Mouse (Mus musculus): ENCODE results near the gene Gm20532. TPM values are rescaled to one million over a fixed set of nuclear protein-coding genes. Genes with fewer than 3 reads are reported as not detected.

Gene Gm20532
- polyA plus RNA-seq, 1 experiment from 2014 or later, result not detected

- peak overlapping the region; percentile 75 for H3K27ac ChIP-seq (ENCODE audit: low read length)
- ATAC-seq (replicated peaks; ENCODE audit: extremely low read depth, insufficient read depth, low FRiP score), result 0 out of 2 replicates have a peak, but pooled peaks have one; percentile 12
These were observed 36.2 kb upstream of the Gm20532 start for GRCm38 (mm10) chr2:26550205-26550604.

GRCm38 (mm10) chr2:26550777-26551176 lies 35.7 kb upstream of the Gm20532 start:
- 29% methylated on average over 3 of the region's 3 CpGs for WGBS
- no peaks in the 10 kb centered on the region for H3K27me3 ChIP-seq (ENCODE audit: control insufficient read depth, insufficient read depth, low read length)
- H3K36me3 ChIP-seq (ENCODE audit: control insufficient read depth, insufficient read depth), result no peaks in the 10 kb centered on the region
- H3K4me2 ChIP-seq (ENCODE audit: low read depth, low read length), result peak overlapping the region; percentile 10; the same call in 1 of the 2 replicates
- H3K4me1 ChIP-seq (ENCODE audit: control insufficient read depth, insufficient read depth, low read length), result peaks cover 47% of the 10 kb centered on the region
- no peaks in the 10 kb centered on the region for H3K9me3 ChIP-seq (replicated peaks; ENCODE audit: control insufficient read depth, low read length)
- ATAC-seq (replicated peaks; ENCODE audit: extremely low read depth, insufficient read depth, low FRiP score), result peak; percentile 57; the same call in 1 of the 2 replicates
- peak overlapping the region; percentile 75 for H3K27ac ChIP-seq (ENCODE audit: low read length)
- no peak overlapping the region for H3K4me3 ChIP-seq (ENCODE audit: low read length)
- no peak overlapping the region; the same call in 1 of the 2 replicates for H3K9ac ChIP-seq (ENCODE audit: low read length)

More at GRCm38 (mm10) chr2:26550205-26550604, 36.2 kb upstream of the Gm20532 start:
- H3K9ac ChIP-seq (ENCODE audit: low read length), result peak overlapping the region; percentile 54; the same call in 1 of the 2 replicates
- H3K4me3 ChIP-seq (ENCODE audit: low read length), result no peak overlapping the region
- H3K36me3 ChIP-seq (ENCODE audit: control insufficient read depth, insufficient read depth), result no peaks in the 10 kb centered on the region
- no peaks in the 10 kb centered on the region for H3K27me3 ChIP-seq (ENCODE audit: control insufficient read depth, insufficient read depth, low read length)
- WGBS, result 49% methylated on average over 3 of the region's 3 CpGs
- no peaks in the 10 kb centered on the region for H3K9me3 ChIP-seq (replicated peaks; ENCODE audit: control insufficient read depth, low read length)
- H3K4me1 ChIP-seq (ENCODE audit: control insufficient read depth, insufficient read depth, low read length), result peaks cover 41% of the 10 kb centered on the region
- no peak overlapping the region for H3K4me2 ChIP-seq (ENCODE audit: low read depth, low read length)

- ATAC-seq (replicated peaks; ENCODE audit: extremely low read depth, insufficient read depth, low FRiP score), result no peak
- H3K27ac ChIP-seq (ENCODE audit: low read length), result peak overlapping the region; percentile 75
These were observed 35.0 kb upstream of the Gm20532 start for GRCm38 (mm10) chr2:26551446-26551845.

GRCm38 (mm10) chr2:26552066-26552465 lies 34.4 kb upstream of the Gm20532 start:
- no peak overlapping the region for H3K9ac ChIP-seq (ENCODE audit: low read length)
- H3K27me3 ChIP-seq (ENCODE audit: control insufficient read depth, insufficient read depth, low read length), result no peaks in the 10 kb centered on the region
- peaks cover 57% of the 10 kb centered on the region for H3K4me1 ChIP-seq (ENCODE audit: control insufficient read depth, insufficient read depth, low read length)
- no peaks in the 10 kb centered on the region for H3K36me3 ChIP-seq (ENCODE audit: control insufficient read depth, insufficient read depth)
- H3K4me3 ChIP-seq (ENCODE audit: low read length), result no peak overlapping the region
- no peaks in the 10 kb centered on the region for H3K9me3 ChIP-seq (replicated peaks; ENCODE audit: control insufficient read depth, low read length)
- no peak for ATAC-seq (replicated peaks; ENCODE audit: extremely low read depth, insufficient read depth, low FRiP score)
- 82% methylated on average over 2 of the region's 2 CpGs for WGBS
- peak overlapping the region; percentile 75 for H3K27ac ChIP-seq (ENCODE audit: low read length)
- no peak overlapping the region for H3K4me2 ChIP-seq (ENCODE audit: low read depth, low read length)

More at GRCm38 (mm10) chr2:26551446-26551845, 35.0 kb upstream of the Gm20532 start:
- Histone ChIP-seq H3K4me3 (ENCODE audit: low read length) (no peak overlapping the region), H3K4me1 (ENCODE audit: control insufficient read depth, insufficient read depth, low read length) (peaks cover 53% of the 10 kb centered on the region), H3K9me3 (replicated peaks; ENCODE audit: control insufficient read depth, low read length) (no peaks in the 10 kb centered on the region), H3K36me3 (ENCODE audit: control insufficient read depth, insufficient read depth) (no peaks in the 10 kb centered on the region), H3K4me2 (ENCODE audit: low read depth, low read length) (peak overlapping the region; percentile 10), H3K27me3 (ENCODE audit: control insufficient read depth, insufficient read depth, low read length) (no peaks in the 10 kb centered on the region), H3K9ac (ENCODE audit: low read length) (peak overlapping the region; percentile 28; the same call in 1 of the 2 replicates)
- WGBS, result 68% methylated on average over 8 of the region's 8 CpGs

- Histone ChIP-seq H3K27ac (ENCODE audit: low read length) (peak overlapping the region; percentile 42; the same call in 1 of the 2 replicates), H3K9me3 (replicated peaks; ENCODE audit: control insufficient read depth, low read length) (no peaks in the 10 kb centered on the region), H3K27me3 (ENCODE audit: control insufficient read depth, insufficient read depth, low read length) (no peaks in the 10 kb centered on the region), H3K4me3 (ENCODE audit: low read length) (no peak overlapping the region), H3K4me1 (ENCODE audit: control insufficient read depth, insufficient read depth, low read length) (peaks cover 52% of the 10 kb centered on the region), H3K4me2 (ENCODE audit: low read depth, low read length) (no peak overlapping the region), H3K36me3 (ENCODE audit: control insufficient read depth, insufficient read depth) (no peaks in the 10 kb centered on the region), H3K9ac (ENCODE audit: low read length) (no peak overlapping the region)
- ATAC-seq (replicated peaks; ENCODE audit: extremely low read depth, insufficient read depth, low FRiP score), result no peak
- WGBS, result 75% methylated on average over 9 of the region's 9 CpGs
These were observed 32.5 kb upstream of the Gm20532 start for GRCm38 (mm10) chr2:26553904-26554303.

- 47% methylated on average over 4 of the region's 4 CpGs for WGBS
- H3K4me1 ChIP-seq (ENCODE audit: control insufficient read depth, insufficient read depth, low read length), result peaks cover 47% of the 10 kb centered on the region
- no peaks in the 10 kb centered on the region for H3K27me3 ChIP-seq (ENCODE audit: control insufficient read depth, insufficient read depth, low read length)
- 0 out of 2 replicates have a peak overlapping the region, but pooled peaks have one; percentile 25 for H3K4me2 ChIP-seq (ENCODE audit: low read depth, low read length)
- ATAC-seq (replicated peaks; ENCODE audit: extremely low read depth, insufficient read depth, low FRiP score), result no peak; the same call in 1 of the 2 replicates
- H3K9ac ChIP-seq (ENCODE audit: low read length), result no peak overlapping the region
- H3K9me3 ChIP-seq (replicated peaks; ENCODE audit: control insufficient read depth, low read length), result no peaks in the 10 kb centered on the region
- H3K27ac ChIP-seq (ENCODE audit: low read length), result peak overlapping the region; percentile 37; the same call in 1 of the 2 replicates
- H3K36me3 ChIP-seq (ENCODE audit: control insufficient read depth, insufficient read depth), result no peaks in the 10 kb centered on the region
- H3K4me3 ChIP-seq (ENCODE audit: low read length), result no peak overlapping the region
These were observed 31.4 kb upstream of the Gm20532 start for GRCm38 (mm10) chr2:26555076-26555475.

- H3K27ac ChIP-seq (ENCODE audit: low read length), result peak overlapping the region; percentile 85
- H3K9ac ChIP-seq (ENCODE audit: low read length), result no peak overlapping the region; the same call in 1 of the 2 replicates
- peak overlapping the region; percentile 1; the same call in 1 of the 2 replicates for H3K4me2 ChIP-seq (ENCODE audit: low read depth, low read length)
- H3K4me1 ChIP-seq (ENCODE audit: control insufficient read depth, insufficient read depth, low read length), result peaks cover 32% of the 10 kb centered on the region
- H3K9me3 ChIP-seq (replicated peaks; ENCODE audit: control insufficient read depth, low read length), result no peaks in the 10 kb centered on the region
- H3K4me3 ChIP-seq (ENCODE audit: low read length), result no peak overlapping the region
- H3K36me3 ChIP-seq (ENCODE audit: control insufficient read depth, insufficient read depth), result no peaks in the 10 kb centered on the region
- no peaks in the 10 kb centered on the region for H3K27me3 ChIP-seq (ENCODE audit: control insufficient read depth, insufficient read depth, low read length)
- WGBS, result 26% methylated on average over 4 of the region's 4 CpGs
- peak; percentile 63; the same call in 1 of the 2 replicates for ATAC-seq (replicated peaks; ENCODE audit: extremely low read depth, insufficient read depth, low FRiP score)
These were observed 29.9 kb upstream of the Gm20532 start for GRCm38 (mm10) chr2:26556535-26556993.

- H3K4me2 ChIP-seq (ENCODE audit: low read depth, low read length), result no peak overlapping the region
- H3K9ac ChIP-seq (ENCODE audit: low read length), result no peak overlapping the region
- H3K4me3 ChIP-seq (ENCODE audit: low read length), result no peak overlapping the region
- no peak overlapping the region for H3K27ac ChIP-seq (ENCODE audit: low read length)
- no peaks in the 10 kb centered on the region for H3K36me3 ChIP-seq (ENCODE audit: control insufficient read depth, insufficient read depth)
- no peaks in the 10 kb centered on the region for H3K9me3 ChIP-seq (replicated peaks; ENCODE audit: control insufficient read depth, low read length)
- WGBS, result 80% methylated on average over 5 of the region's 5 CpGs
- ATAC-seq (replicated peaks; ENCODE audit: extremely low read depth, insufficient read depth, low FRiP score), result no peak
- H3K27me3 ChIP-seq (ENCODE audit: control insufficient read depth, insufficient read depth, low read length), result no peaks in the 10 kb centered on the region
- H3K4me1 ChIP-seq (ENCODE audit: control insufficient read depth, insufficient read depth, low read length), result peaks cover 18% of the 10 kb centered on the region
These were observed 25.9 kb upstream of the Gm20532 start for GRCm38 (mm10) chr2:26560506-26560905.

- peak; percentile 57 for ATAC-seq (replicated peaks; ENCODE audit: extremely low read depth, insufficient read depth, low FRiP score)
- WGBS, result 42% methylated on average over 6 of the region's 6 CpGs
- Histone ChIP-seq H3K9me3 (replicated peaks; ENCODE audit: control insufficient read depth, low read length) (no peaks in the 10 kb centered on the region), H3K27me3 (ENCODE audit: control insufficient read depth, insufficient read depth, low read length) (no peaks in the 10 kb centered on the region), H3K4me1 (ENCODE audit: control insufficient read depth, insufficient read depth, low read length) (peaks cover 8% of the 10 kb centered on the region), H3K9ac (ENCODE audit: low read length) (no peak overlapping the region), H3K4me2 (ENCODE audit: low read depth, low read length) (no peak overlapping the region), H3K36me3 (ENCODE audit: control insufficient read depth, insufficient read depth) (no peaks in the 10 kb centered on the region), H3K4me3 (ENCODE audit: low read length) (no peak overlapping the region), H3K27ac (ENCODE audit: low read length) (no peak overlapping the region)
These were observed 25.0 kb upstream of the Gm20532 start for GRCm38 (mm10) chr2:26561351-26562016.
